Mouse (Mus musculus) hindbrain, embryonic 15.5 days (tissue): Measurements from ENCODE around the gene Rbm18. TPM values are rescaled to one million over a fixed set of nuclear protein-coding genes. Genes with fewer than 3 reads are reported as not detected.
A peak's percentile ranks its signal among the peaks of the same experiment; 100 is the strongest.
"Not testable (repeated sequence)": the region's sequence is repeated elsewhere in the genome, so short reads cannot be mapped to it uniquely, and the experiment has no call there.

Experiments
- ATAC-seq: fragments of 200-750 bp; cut with Nextera tagmentation; 2 replicates; pipeline ENCODE4 v1.8.0; 2017; ENCODE audit warnings: low read depth, moderate number of reproducible peaks, moderate TSS enrichment; ENCODE audit not compliant: low FRiP score
- H3K27ac ChIP-seq: fragments of 300-500 bp; sonication (generic); replicated peaks from 2 replicates; pipeline ENCODE4 v1.5.1; 2015; ENCODE audit warnings: mild to moderate bottlenecking, inconsistent platforms
- H3K27me3 ChIP-seq: fragments of 300-500 bp; sonication (generic); 2 replicates; pipeline ENCODE4 v1.6.1; 2015; ENCODE audit warnings: control low read depth, inconsistent platforms
- H3K36me3 ChIP-seq: fragments of 300-500 bp; sonication (generic); 2 replicates; pipeline ENCODE4 v1.6.1; 2015; ENCODE audit warnings: control low read depth, inconsistent platforms
- H3K4me1 ChIP-seq: fragments of 300-500 bp; sonication (generic); replicated peaks from 2 replicates; pipeline ENCODE4 v1.6.1; 2015; ENCODE audit warnings: control low read depth, inconsistent platforms
- H3K4me2 ChIP-seq: fragments of 300-500 bp; sonication (generic); 2 replicates; pipeline ENCODE4 v1.6.1; 2015; ENCODE audit warnings: moderate library complexity, mild to moderate bottlenecking, inconsistent platforms
- H3K4me3 ChIP-seq: fragments of 300-500 bp; sonication (generic); 2 replicates; pipeline ENCODE4 v1.5.1; 2015; ENCODE audit warnings: mild to moderate bottlenecking, inconsistent platforms
- H3K9ac ChIP-seq: fragments of 300-500 bp; sonication (generic); 2 replicates; pipeline ENCODE4 v1.6.1; 2015; ENCODE audit warnings: inconsistent platforms
- H3K9me3 ChIP-seq: fragments of 300-500 bp; sonication (generic); 2 replicates; pipeline ENCODE4 v1.6.1; 2016; ENCODE audit warnings: control low read depth, inconsistent platforms
- WGBS: fragments of 180-500 bp; shearing (Covaris S2); methylation state at CpG from one replicate; pipeline ENCODE4 v1.1.7; 2015; 5-methylcytosine and 5-hydroxymethylcytosine counted together
- polyA plus RNA-seq: library from polyadenylated mRNA; unstranded; fragments of >200 nt; fragmentation: Nextera tagmentation; extraction: Ambion mirVana; gene quantifications from 2 replicates; pipeline ENCODE4 v1.2.1, GENCODE M21; 2015

The Rbm18 gene
- polyA plus RNA-seq, 1 experiment from 2014 or later, result 117 TPM

GRCm38 (mm10) chr2:36152401-36152800 is 15.8 kb upstream of the Rbm18 start:
- WGBS, result 99% methylated on average over 4 of the region's 4 CpGs

GRCm38 (mm10) chr2:36148876-36149365 is 12.3 kb upstream of the Rbm18 start:
- Histone ChIP-seq H3K4me1 (no peaks in the 10 kb centered on the region), H3K36me3 (peaks cover 12% of the 10 kb centered on the region; the same call in 1 of the 2 replicates), H3K4me3 (no peak overlapping the region), H3K4me2 (no peak overlapping the region), H3K9ac (no peak overlapping the region), H3K27ac (no peak overlapping the region), H3K9me3 (no peaks in the 10 kb centered on the region), H3K27me3 (no peaks in the 10 kb centered on the region)
- WGBS, result 85% methylated on average over 7 of the region's 7 CpGs
- no peak for ATAC-seq

More at GRCm38 (mm10) chr2:36152401-36152800, 15.8 kb upstream of the Rbm18 start:
- H3K4me2 ChIP-seq, H3K9ac ChIP-seq, H3K9me3 ChIP-seq, H3K27ac ChIP-seq, H3K27me3 ChIP-seq, H3K4me1 ChIP-seq, ATAC-seq, H3K4me3 ChIP-seq: not testable (repeated sequence)
- H3K36me3 ChIP-seq, result peaks cover 24% of the 10 kb centered on the region; the same call in 1 of the 2 replicates

- Histone ChIP-seq H3K27ac (no peak overlapping the region), H3K36me3 (peaks cover 22% of the 10 kb centered on the region), H3K4me3 (no peak overlapping the region), H3K4me2 (no peak overlapping the region), H3K27me3 (no peaks in the 10 kb centered on the region), H3K4me1 (peaks cover 23% of the 10 kb centered on the region), H3K9ac (no peak overlapping the region), H3K9me3 (no peaks in the 10 kb centered on the region)
- no peak for ATAC-seq
- WGBS, result 77% methylated on average over 2 of the region's 2 CpGs
Observed at GRCm38 (mm10) chr2:36139096-36139495, 2.5 kb upstream of the Rbm18 start.

DNA sequence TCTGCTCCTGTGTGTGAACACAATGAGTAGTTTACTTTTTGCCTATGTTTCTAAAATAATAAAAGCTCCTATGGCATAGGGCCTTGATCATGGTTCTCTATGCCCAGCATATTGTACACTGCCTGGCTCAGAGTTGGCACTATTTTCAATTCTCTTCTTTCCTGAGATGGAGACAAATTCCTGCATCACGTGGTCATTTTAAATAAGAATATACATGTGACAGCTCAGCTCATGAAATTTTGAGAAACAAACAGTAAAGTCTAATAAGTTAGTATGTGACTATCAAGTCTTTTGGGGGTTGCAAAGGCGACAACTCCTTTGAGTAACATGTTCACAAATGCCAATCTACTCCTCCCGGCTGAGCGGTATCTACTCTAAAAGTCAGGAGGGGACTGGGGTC is 686 bp downstream of the Rbm18 start:
- Histone ChIP-seq H3K9ac (peak overlapping the region; percentile 66), H3K4me1 (peaks cover 23% of the 10 kb centered on the region), H3K4me2 (peak overlapping the region; percentile 76), H3K27me3 (no peaks in the 10 kb centered on the region), H3K27ac (peak overlapping the region; percentile 84), H3K36me3 (peaks cover 33% of the 10 kb centered on the region), H3K9me3 (no peaks in the 10 kb centered on the region), H3K4me3 (peak overlapping the region; percentile 71)
- no peak for ATAC-seq
- 3% methylated on average over 4 of the region's 4 CpGs for WGBS

- Histone ChIP-seq H3K9me3 (no peaks in the 10 kb centered on the region), H3K9ac (no peak overlapping the region), H3K27ac (no peak overlapping the region), H3K36me3 (peaks cover 68% of the 10 kb centered on the region), H3K4me2 (no peak overlapping the region), H3K4me1 (no peaks in the 10 kb centered on the region), H3K27me3 (no peaks in the 10 kb centered on the region), H3K4me3 (no peak overlapping the region)
- ATAC-seq, result no peak
- 88% methylated on average over 3 of the region's 3 CpGs for WGBS
Observed at GRCm38 (mm10) chr2:36129051-36129450, 7.5 kb downstream of the Rbm18 start.

- Histone ChIP-seq H3K4me1 (no peaks in the 10 kb centered on the region), H3K27ac (no peak overlapping the region), H3K27me3 (no peaks in the 10 kb centered on the region), H3K4me2 (no peak overlapping the region), H3K36me3 (peaks cover 68% of the 10 kb centered on the region), H3K4me3 (no peak overlapping the region), H3K9me3 (no peaks in the 10 kb centered on the region), H3K9ac (no peak overlapping the region)
- no peak for ATAC-seq
- 86% methylated on average over 4 of the region's 4 CpGs for WGBS
Observed at GRCm38 (mm10) chr2:36127973-36128372, 8.6 kb downstream of the Rbm18 start.

DNA sequence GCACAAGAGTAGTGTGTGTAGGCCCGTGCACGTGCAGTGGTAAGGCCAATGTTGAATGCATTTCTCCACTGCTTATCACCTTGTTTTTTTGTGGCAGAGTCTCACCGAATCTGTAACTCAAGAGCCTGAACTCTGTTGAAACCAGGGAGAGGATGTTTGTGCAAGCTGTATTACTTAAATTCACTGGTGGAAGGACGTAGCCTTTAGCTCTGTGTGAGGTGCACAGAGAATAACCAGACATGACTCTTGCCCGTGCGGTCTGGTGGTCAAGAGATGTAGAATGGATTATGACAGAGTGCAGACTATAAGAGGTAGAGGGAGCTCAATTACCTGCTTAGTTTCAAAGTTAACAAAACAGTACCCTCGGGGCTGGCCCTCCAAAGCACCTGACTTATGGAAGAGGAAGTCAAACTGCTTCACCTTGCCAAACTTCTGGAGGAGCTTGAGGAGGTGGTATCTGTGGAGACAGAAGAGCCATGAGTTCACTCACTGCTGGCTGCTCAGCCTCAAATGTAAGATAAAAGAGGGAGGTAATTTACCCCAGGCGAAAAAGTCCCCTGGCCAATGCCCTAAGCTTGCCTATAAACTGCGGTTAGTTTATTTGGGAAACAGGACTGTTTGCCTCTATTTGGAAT is 9.7 kb downstream of the Rbm18 start:
- no peak for ATAC-seq
- H3K9me3 ChIP-seq, result no peaks in the 10 kb centered on the region
- H3K4me2 ChIP-seq, result no peak overlapping the region
- H3K27me3 ChIP-seq, result no peaks in the 10 kb centered on the region
- no peaks in the 10 kb centered on the region for H3K4me1 ChIP-seq
- H3K9ac ChIP-seq, result no peak overlapping the region
- 95% methylated on average over 9 of the region's 9 CpGs for WGBS
- no peak overlapping the region for H3K27ac ChIP-seq
- no peak overlapping the region for H3K4me3 ChIP-seq
- H3K36me3 ChIP-seq, result peaks cover 70% of the 10 kb centered on the region

GRCm38 (mm10) chr2:36112632-36113031 is 23.9 kb downstream of the Rbm18 start:
- no peaks in the 10 kb centered on the region for H3K9me3 ChIP-seq
- H3K4me1 ChIP-seq, result no peaks in the 10 kb centered on the region
- H3K27ac ChIP-seq, result no peak overlapping the region
- H3K9ac ChIP-seq, result no peak overlapping the region
- no peak overlapping the region for H3K4me3 ChIP-seq
- 78% methylated on average over 3 of the region's 3 CpGs for WGBS
- ATAC-seq, result no peak
- peaks cover 21% of the 10 kb centered on the region for H3K36me3 ChIP-seq
- H3K27me3 ChIP-seq, result peaks cover 38% of the 10 kb centered on the region
- no peak overlapping the region for H3K4me2 ChIP-seq

- H3K4me2 ChIP-seq, result no peak overlapping the region
- H3K27ac ChIP-seq, result no peak overlapping the region
- ATAC-seq, result no peak
- H3K4me1 ChIP-seq, result peaks cover 20% of the 10 kb centered on the region
- H3K9me3 ChIP-seq, result no peaks in the 10 kb centered on the region
- H3K36me3 ChIP-seq, result no peaks in the 10 kb centered on the region
- H3K4me3 ChIP-seq, result no peak overlapping the region
- WGBS, result 7% methylated on average over 7 of the region's 7 CpGs
- no peak overlapping the region for H3K9ac ChIP-seq
- H3K27me3 ChIP-seq, result peaks cover 66% of the 10 kb centered on the region
Observed at GRCm38 (mm10) chr2:36108615-36109014, 28.0 kb downstream of the Rbm18 start.

DNA sequence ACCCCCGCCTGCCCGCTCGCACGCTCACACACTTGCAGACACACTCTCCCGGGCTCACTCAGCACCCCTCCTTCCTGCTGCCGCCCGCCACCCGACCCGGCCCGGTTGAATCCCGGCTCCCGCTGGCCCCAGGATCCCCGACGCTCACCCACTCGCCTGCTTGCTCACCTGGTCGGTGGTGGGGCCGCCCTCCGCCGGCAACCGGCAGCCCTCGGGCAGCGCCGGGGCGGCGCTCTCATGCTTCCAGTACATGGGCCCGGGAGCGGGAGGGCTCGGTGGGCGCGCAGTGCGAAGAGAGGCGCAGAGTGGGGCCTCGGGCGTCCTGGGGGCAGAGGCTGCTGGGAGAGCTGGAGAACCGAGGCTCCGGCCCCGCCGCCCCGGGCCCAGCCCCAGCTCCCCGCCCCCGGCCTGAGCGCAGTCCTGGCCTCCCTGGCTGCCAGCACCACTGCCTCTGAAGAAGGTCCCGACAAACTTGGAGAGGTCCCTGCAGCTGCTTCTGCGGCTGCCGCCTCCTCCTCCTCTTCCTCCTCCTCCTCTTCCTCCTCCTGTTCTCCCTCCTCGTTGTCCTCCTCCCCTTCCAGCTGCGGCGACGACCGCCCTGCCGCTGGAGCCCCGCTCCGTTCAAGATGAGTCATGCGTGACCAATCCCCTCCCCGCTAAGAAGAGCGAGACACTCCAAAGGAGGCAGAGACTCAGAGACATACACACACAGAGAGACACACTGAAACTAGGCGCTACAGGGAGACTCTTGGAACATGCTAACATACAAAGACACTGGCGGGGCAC is 31.4 kb downstream of the Rbm18 start, which contains the start of gene Lhx6:
Gene Lhx6, minus strand, starts transcription at position 453 of the 786 bp plus-strand sequence.
- H3K27me3 ChIP-seq, result peaks cover 77% of the 10 kb centered on the region
- H3K36me3 ChIP-seq, result no peaks in the 10 kb centered on the region
- no peak within 1 kb of the TSS for H3K9ac ChIP-seq
- peaks cover 33% of the 10 kb centered on the region for H3K4me1 ChIP-seq
- under 1% methylated on average over 55 of the region's 58 CpGs for WGBS
- H3K9me3 ChIP-seq, result no peaks in the 10 kb centered on the region
- peak within 1 kb of the TSS; percentile 54 for H3K4me2 ChIP-seq
- H3K4me3 ChIP-seq, result peak within 1 kb of the TSS; percentile 27
- no peak within 1 kb of the TSS for H3K27ac ChIP-seq
- no peak for ATAC-seq

DNA sequence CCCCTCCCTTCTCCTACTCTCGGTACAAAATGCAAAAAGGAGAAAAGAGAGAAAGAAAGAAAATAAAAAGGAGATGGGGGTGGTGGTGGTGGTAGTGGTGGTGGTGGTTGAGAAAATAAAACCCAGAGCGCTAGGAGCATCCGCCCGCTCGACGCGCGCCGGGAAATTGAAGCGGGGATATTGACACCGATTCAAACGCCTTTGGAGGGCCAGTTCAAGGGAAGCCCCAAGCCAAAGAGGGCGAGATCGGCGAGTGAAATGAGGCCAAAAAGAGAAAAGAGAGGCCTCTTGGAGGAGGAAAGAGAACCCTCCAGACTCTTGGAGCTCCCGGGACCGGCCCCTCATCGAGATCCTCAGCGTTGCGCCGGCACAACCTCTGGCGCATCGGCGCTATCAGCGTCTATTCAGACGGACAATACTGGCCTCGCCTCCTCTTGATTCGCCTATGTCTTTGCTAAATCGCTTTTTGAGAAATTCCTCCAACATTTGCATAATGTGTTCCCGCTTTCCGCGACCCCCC is 32.1 kb downstream of the Rbm18 start:
- Histone ChIP-seq H3K27ac (no peak overlapping the region), H3K9ac (no peak overlapping the region), H3K9me3 (no peaks in the 10 kb centered on the region), H3K36me3 (no peaks in the 10 kb centered on the region), H3K4me2 (peak overlapping the region; percentile 54), H3K4me3 (peak overlapping the region; percentile 27), H3K4me1 (peaks cover 33% of the 10 kb centered on the region), H3K27me3 (peaks cover 77% of the 10 kb centered on the region)
- 1% methylated on average over 32 of the region's 32 CpGs for WGBS
- no peak for ATAC-seq
